Mouse (Mus musculus): ENCODE data around the gene Slc17a7.
"Not testable (repeated sequence)": the region's sequence is repeated elsewhere in the genome, so short reads cannot be mapped to it uniquely, and the experiment has no call there.

The Slc17a7 gene

GRCm38 (mm10) chr7:45154096-45154992, 9.4 kb upstream of the Slc17a7 start, which contains the start of the genes Pih1d1 and Aldh16a1:
Pih1d1 (plus strand) TSS chr7:45154303.
Aldh16a1 (minus strand) TSS chr7:45154584.
- peak; percentile 93 to 97 for DNase-seq (ENCODE audit: low spot score in 2 of 2)

DNA sequence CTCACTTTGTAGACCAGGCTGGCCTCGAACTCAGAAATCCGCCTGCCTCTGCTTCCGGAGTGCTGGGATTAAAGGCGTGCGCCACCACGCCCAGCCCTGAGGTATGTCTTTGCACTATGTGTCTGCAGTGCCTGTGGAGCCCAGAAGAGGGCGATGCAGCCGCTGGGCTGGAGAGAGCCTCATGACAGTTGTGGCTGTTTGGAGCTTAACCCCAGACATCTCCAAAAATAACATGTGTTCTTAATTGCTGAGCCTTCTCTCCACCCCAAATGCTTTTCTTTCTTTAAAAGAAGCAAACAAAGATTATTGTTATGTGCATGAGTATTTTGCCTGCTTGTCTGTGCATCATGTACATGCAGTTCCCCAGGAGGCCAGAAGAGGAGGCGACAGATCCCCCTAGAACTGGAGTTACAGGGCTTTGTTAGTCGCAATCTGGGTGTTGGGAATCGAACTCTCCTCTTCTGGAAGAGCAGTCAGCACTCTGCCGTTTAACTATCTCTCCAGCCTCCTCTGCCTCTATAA, 8.7 kb upstream of the Slc17a7 start:
- no peak for DNase-seq (ENCODE audit: low spot score in 2 of 2)

DNA sequence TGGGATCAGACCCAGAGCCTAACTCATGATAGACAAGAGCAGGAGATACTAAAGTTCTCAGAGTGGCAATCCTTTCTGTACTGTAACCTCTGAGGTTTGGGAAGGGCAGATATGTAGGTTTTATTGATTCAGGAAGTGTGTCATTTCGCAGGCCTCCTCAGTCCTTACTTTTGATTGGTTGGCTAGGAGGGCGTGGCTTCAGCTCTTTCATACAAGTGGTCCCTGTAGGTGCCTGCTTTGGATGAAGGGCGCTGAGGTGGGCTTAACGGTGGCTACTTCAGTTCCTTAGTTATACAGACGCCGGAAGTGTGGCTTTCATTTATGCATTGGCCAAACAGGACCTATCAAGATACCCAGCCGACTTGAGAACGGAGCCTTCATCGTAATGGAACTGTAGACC, 8.2 kb upstream of the Slc17a7 start:
- DNase-seq (ENCODE audit: low spot score in 2 of 2) = no peak

DNA sequence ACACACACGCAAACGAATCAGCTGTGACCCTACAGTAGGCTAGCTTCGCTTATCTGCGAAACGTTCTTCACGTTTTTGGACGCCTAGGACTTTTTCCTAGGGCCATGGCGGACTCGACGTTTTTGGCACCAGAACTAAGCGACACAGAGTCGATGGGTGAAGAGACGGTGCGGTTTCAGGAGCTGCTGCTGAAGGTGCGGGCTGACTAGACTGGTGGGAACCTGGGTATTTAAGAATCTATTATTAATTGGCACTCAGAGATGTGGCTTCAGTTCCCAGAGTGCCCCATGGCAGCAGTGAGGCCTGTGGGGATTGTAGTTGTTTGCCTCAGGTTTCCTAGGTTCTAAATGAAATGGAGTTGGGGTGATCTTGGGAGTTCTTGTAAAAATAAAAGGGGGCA, 7.5 kb upstream of the Slc17a7 start:
- no peak for DNase-seq (ENCODE audit: low spot score in 2 of 2)

DNA sequence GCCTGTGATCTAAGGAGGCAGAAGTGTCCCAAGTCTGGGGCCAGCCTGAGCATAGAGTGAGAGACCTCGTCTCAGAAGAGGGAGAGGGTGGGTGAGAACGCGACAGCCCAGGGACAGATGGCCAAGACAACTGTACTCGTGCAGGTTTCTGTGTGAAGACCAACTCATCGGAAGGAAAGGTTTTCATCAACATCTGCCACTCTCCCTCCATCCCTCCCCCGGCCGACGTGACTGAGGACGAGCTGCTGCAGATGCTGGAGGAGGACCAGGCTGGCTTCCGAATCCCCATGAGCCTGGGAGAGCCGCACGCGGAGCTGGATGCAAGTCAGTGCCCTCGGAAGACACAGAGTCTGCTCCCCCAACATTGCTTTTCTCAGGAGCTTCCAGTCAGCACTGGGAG, 6.3 kb upstream of the Slc17a7 start:
- DNase-seq (ENCODE audit: low spot score in 2 of 2) = no peak

GRCm38 (mm10) chr7:45158991-45159390, 4.8 kb upstream of the Slc17a7 start:
- no peak for DNase-seq (ENCODE audit: low spot score in 2 of 2)

- no peak for DNase-seq (ENCODE audit: low spot score in 2 of 2)
These were observed 3.4 kb upstream of the Slc17a7 start for GRCm38 (mm10) chr7:45160316-45160800.

DNA sequence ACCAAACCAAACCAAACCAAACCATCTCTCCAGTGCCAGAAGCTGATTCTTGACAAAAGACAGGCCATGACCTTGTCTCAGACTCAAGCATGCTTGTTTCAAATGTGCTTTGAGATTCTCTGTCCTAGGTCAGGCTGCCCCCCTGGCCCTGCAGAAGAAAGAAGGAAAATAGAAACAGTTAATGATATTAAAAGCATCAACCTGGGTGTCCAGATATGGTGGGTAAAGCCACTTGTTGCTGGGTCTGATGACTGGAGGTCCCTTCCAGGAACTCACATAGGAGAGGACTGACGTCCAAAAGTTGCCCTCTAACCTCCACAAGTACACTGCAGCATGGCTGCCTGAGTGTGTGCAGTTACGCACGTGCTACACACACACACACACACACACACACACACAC, 2.9 kb upstream of the Slc17a7 start:
- DNase-seq (ENCODE audit: low spot score in 2 of 2) = no peak

DNA sequence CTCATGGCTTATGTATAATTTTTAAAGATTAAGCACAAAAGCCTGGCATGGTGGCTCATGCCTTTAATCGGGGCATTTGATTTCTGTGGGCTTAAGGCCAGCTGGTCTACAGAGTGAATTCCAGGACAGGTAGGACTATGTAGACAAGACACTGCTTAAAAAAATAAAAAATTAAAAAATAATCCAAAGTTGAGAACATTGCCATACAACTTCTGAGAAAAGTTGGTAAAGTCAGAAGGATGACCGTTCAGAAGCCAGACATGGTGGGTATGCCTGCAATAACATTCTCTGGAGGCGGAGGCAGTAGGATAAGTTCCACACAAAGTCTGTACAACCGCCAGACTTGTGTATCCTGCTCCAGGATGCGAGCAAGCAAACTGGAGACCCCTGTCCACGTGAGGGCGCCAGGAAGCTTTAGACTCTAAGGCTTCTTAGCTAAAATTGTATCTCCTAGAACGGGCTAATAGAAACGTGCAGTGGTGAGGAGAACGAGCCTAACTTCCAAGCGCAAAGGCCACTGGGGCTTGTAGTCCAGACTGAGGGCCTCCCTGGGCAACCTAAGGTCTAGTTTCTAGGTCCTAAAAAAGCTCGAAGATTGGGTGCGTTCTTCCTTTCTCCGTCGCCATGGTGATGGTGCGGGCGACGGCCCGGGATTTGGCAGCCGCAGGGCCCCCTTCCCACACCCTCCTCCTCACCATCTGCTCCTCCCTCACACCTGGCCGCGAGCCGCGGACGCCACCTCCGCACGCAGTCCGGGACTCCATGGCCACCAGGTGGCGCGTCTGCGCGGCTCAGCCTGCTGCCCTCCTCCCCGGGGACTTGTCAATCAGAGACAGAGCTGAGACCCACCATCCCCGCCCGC, 1.9 kb upstream of the Slc17a7 start:
- peak; percentile 89 to 90 for DNase-seq (ENCODE audit: low spot score in 2 of 2)

DNA sequence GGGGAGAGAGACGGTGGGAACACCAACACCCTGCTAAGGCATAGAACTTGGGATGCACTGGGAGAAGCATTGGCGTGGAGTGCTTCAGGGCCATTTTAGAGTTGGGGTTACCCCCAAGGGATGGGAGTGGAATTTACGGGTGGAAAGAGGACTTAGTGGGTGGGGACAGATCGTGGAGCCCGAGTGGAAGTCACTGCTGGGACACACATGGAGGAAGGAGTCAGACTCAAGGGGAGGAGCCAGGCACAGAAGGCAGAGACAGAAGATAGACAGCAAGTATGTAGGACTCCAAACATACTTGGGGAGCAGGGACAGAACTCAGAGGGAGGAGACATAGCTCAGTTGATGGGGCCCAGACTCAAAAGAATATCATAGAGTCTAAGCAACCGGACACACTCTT, 1.2 kb upstream of the Slc17a7 start:
- DNase-seq (ENCODE audit: low spot score in 2 of 2) = no peak

DNA sequence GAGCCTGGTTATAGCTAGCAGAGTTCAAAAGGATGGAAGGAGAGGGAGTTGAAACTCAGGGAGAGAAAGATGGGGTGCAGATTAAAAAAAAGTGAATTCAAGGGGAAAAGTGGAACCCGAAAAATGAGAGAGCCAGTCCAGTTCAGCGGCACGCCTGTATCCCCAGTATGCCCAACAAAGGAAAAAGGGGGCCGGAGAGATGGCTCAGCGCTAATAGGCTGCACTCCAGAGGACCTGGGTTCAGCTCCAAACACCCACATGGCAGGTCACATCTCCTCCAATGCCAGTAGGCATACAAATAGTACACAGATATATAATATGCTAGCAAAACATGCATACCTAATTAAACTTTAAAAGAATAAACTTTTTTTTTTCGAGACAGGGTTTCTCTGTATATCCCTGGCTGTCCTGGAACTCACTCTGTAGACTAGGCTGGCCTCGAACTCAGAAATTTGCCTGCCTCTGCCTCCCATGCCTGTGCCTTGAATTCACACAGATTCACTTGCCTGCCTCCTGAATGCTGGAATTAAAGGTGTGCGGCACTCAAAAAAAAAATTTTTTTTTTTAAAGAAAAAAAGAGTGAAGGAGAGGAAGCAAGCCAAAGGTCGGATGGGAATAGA, 643 bp upstream of the Slc17a7 start:
- DNase-seq (ENCODE audit: low spot score in 2 of 2) = no peak

DNA sequence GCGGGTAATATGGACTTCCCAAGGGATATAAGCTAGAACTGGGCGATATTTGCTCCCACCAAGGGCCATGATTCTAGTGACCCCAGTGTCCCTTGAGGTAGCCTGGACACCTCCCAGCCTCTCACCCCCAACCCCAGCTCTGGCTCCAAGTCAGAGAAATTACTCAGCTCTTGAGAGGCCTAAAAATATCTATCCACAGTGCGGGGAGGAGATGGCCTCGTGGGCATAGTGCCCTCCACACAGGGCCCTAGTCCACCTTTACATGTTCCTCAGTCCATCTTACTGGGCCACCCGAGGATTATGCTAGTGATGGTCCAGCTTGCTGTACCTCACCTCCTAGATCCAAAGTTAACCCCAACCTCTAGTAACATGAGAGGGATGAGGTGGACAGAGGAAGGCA, 1.1 kb downstream of the Slc17a7 start:
- DNase-seq (ENCODE audit: low spot score in 2 of 2) = no peak

GRCm38 (mm10) chr7:45165701-45166100, 2.0 kb downstream of the Slc17a7 start:
- no peak for DNase-seq (ENCODE audit: low spot score in 2 of 2)

- DNase-seq (ENCODE audit: low spot score in 2 of 2) = no peak
These were observed 3.2 kb downstream of the Slc17a7 start for GRCm38 (mm10) chr7:45166950-45167401.

DNA sequence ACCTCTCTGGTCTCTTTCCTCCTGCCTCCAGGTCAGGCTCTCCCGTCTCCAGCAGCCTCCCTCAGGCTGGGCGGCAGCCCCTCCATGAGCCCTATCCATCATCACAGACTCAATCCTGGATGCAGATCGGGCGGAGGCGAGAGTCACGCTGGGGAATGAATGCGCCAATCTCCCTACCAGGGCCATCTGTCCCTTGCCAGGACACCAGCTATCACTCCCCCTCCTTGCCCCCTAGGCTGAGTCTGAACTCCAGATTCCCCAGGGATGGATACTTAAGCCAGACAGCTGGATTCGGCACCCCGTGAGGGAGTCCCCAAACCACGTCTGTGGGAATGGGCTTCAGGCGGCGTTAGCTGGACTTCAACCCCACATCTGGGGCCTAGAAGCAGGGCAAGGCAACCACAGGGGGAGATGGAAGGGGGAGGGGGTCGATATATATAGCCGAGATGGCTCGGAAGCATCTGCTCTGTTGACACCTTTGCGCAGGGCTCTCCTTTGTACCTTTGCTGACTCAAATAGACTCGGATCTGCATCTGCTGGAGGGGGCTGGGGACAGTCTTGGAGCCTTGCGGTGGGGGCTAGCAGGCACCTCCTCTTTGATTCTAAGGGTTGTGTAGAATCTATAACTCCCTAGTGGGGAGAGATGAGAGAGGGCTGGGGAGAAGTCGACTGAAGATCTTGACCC, 4.2 kb downstream of the Slc17a7 start:
- DNase-seq (ENCODE audit: low spot score in 2 of 2) = no peak

- no peak for DNase-seq (ENCODE audit: low spot score in 2 of 2)
These were observed 4.9 kb downstream of the Slc17a7 start for GRCm38 (mm10) chr7:45168656-45169055.

DNA sequence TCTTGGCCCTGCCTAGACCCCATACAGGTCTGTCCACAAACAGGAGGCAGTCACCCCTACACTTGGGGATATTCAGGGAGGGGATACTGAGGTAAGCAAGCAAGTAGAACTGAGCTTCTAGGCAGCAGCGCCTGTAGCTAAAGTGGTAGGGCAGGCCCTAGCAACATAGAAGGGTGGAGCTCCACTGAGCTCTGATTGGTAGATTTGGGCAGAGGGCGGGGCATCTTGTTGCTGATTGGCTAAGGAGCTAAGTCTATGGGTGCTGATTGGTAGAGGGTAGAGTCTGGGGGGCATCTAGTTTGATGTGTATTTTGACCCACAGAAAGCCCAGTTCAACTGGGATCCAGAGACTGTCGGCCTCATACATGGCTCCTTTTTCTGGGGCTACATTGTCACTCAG, 5.7 kb downstream of the Slc17a7 start:
- DNase-seq (ENCODE audit: low spot score in 2 of 2) = no peak

DNA sequence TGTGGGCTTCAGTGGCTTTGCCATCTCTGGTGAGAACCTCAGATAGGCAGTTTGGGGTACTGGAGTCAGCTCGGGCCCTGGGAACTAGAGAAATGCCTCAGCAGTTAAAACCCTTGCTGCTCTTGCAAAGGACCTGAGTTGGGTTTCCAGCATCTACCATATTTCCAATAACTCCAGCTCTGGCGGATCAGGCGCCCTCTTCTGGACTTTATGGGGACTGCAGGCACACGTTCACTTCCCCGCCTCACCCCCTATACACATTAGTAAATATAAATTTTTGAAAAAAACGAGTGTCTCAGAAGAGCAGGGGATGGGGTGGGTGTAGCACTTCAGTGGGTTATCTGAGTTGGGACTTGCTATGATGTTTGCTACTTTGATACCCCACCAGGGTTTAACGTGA, 9.2 kb downstream of the Slc17a7 start:
- DNase-seq (ENCODE audit: low spot score in 2 of 2) = no peak

GRCm38 (mm10) chr7:45173772-45174171, 10.0 kb downstream of the Slc17a7 start:
- not testable (repeated sequence) for DNase-seq (ENCODE audit: low spot score in 2 of 2)

DNA sequence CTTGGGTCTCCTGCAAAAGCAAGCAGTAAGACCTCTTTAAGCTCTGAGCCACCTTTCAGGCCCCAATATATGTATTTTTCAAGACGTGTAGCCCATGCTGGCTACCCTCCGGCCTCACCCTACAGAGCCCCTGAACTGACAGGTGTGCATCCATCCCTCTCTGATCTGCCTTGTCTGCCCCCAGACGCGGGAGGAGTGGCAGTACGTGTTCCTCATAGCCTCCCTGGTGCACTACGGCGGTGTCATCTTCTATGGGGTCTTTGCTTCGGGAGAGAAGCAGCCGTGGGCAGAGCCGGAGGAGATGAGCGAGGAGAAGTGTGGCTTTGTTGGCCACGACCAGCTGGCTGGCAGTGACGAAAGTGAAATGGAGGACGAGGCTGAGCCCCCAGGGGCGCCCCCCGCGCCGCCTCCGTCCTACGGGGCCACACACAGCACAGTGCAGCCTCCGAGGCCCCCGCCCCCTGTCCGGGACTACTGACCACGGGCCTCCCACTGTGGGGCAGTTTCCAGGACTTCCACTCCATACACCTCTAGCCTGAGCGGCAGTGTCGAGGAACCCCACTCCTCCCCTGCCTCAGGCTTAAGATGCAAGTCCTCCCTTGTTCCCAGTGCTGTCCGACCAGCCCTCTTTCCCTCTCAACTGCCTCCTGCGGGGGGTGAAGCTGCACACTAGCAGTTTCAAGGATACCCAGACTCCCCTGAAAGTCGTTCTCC, 11.0 kb downstream of the Slc17a7 start:
- DNase-seq (ENCODE audit: low spot score in 2 of 2) = no peak
